Mouse (Mus musculus): ENCODE data around the gene Tmem25.

Tmem25 gene

GRCm38 (mm10) chr9:44799102-44799957 is at the start of gene Tmem25:
Gene Tmem25, minus strand, starts transcription at chr9:44799307.
- no peak for DNase-seq (ENCODE audit: extremely low read depth, insufficient read length, low spot score)

GRCm38 (mm10) chr9:44847446-44847845 is 48.3 kb upstream of the Tmem25 start:
- DNase-seq (ENCODE audit: extremely low read depth, insufficient read length, low spot score): no peak

GRCm38 (mm10) chr9:44841241-44841640 is 42.1 kb upstream of the Tmem25 start:
- DNase-seq (ENCODE audit: extremely low read depth, insufficient read length, low spot score): no peak

GRCm38 (mm10) chr9:44836439-44836838 is 37.3 kb upstream of the Tmem25 start:
- no peak for DNase-seq (ENCODE audit: extremely low read depth, insufficient read length, low spot score)

GRCm38 (mm10) chr9:44832356-44832755 is 33.2 kb upstream of the Tmem25 start:
- DNase-seq (ENCODE audit: extremely low read depth, insufficient read length, low spot score): no peak

GRCm38 (mm10) chr9:44830506-44830905 is 31.4 kb upstream of the Tmem25 start:
- no peak for DNase-seq (ENCODE audit: extremely low read depth, insufficient read length, low spot score)

- no peak for DNase-seq (ENCODE audit: extremely low read depth, insufficient read length, low spot score)
Observed at GRCm38 (mm10) chr9:44828944-44829343, 29.8 kb upstream of the Tmem25 start.

- DNase-seq (ENCODE audit: extremely low read depth, insufficient read length, low spot score): no peak
Observed at GRCm38 (mm10) chr9:44826660-44827059, 27.6 kb upstream of the Tmem25 start.

- no peak for DNase-seq (ENCODE audit: extremely low read depth, insufficient read length, low spot score)
Observed at GRCm38 (mm10) chr9:44819920-44820827, 21.1 kb upstream of the Tmem25 start.

- no peak for DNase-seq (ENCODE audit: extremely low read depth, insufficient read length, low spot score)
Observed at GRCm38 (mm10) chr9:44817522-44817921, 18.4 kb upstream of the Tmem25 start.

GRCm38 (mm10) chr9:44814179-44814578 is 15.1 kb upstream of the Tmem25 start:
- no peak for DNase-seq (ENCODE audit: extremely low read depth, insufficient read length, low spot score)

- no peak for DNase-seq (ENCODE audit: extremely low read depth, insufficient read length, low spot score)
Observed at GRCm38 (mm10) chr9:44810316-44810715, 11.2 kb upstream of the Tmem25 start.

GRCm38 (mm10) chr9:44807778-44808177 is 8.7 kb upstream of the Tmem25 start:
- no peak for DNase-seq (ENCODE audit: extremely low read depth, insufficient read length, low spot score)

- no peak for DNase-seq (ENCODE audit: extremely low read depth, insufficient read length, low spot score)
Observed at GRCm38 (mm10) chr9:44807141-44807540, 8.0 kb upstream of the Tmem25 start.

GRCm38 (mm10) chr9:44805536-44805935 is 6.4 kb upstream of the Tmem25 start:
- DNase-seq (ENCODE audit: extremely low read depth, insufficient read length, low spot score): no peak

GRCm38 (mm10) chr9:44804678-44805077 is 5.6 kb upstream of the Tmem25 start:
- DNase-seq (ENCODE audit: extremely low read depth, insufficient read length, low spot score): no peak

GRCm38 (mm10) chr9:44802808-44803450 is 3.8 kb upstream of the Tmem25 start, which contains the start of gene Ttc36:
Gene Ttc36, minus strand, starts transcription at chr9:44803072.
- DNase-seq (ENCODE audit: extremely low read depth, insufficient read length, low spot score): no peak

- DNase-seq (ENCODE audit: extremely low read depth, insufficient read length, low spot score): no peak
Observed at GRCm38 (mm10) chr9:44801669-44802068, 2.6 kb upstream of the Tmem25 start.

GRCm38 (mm10) chr9:44799958-44800324 is 834 bp upstream of the Tmem25 start:
- DNase-seq (ENCODE audit: extremely low read depth, insufficient read length, low spot score): no peak

- no peak for DNase-seq (ENCODE audit: extremely low read depth, insufficient read length, low spot score)
Observed at GRCm38 (mm10) chr9:44798298-44798697, 809 bp downstream of the Tmem25 start.

GRCm38 (mm10) chr9:44792842-44793241 is 6.3 kb downstream of the Tmem25 start:
- no peak for DNase-seq (ENCODE audit: extremely low read depth, insufficient read length, low spot score)
